1 mouse cellular context compared by ENCODE assay signal in genomic region chr8:107062613-107063012, GRCm38 (mm10).
TF ChIP-seq lines count a peak whose summit lies in the region.

No protein-coding gene starts in this region.

TF ChIP-seq in CH12.LX, 34 proteins besides CTCF, POLR2A, EP300 and RAD21:
- no peak for TF ChIP-seq GABPA (IDR thresholded peaks at IDR 0.05; ENCODE audit: insufficient replicate concordance, low read depth, low read length)
- TF ChIP-seq MAFK (IDR thresholded peaks at IDR 0.05; ENCODE audit: insufficient replicate concordance, low read length): no peak
- TF ChIP-seq TBP (conservative IDR thresholded peaks at IDR 0.05; ENCODE audit: low read depth, low read length): no peak
- TF ChIP-seq NRF1 (IDR thresholded peaks at IDR 0.05; ENCODE audit: low read depth, low read length): no peak
- TF ChIP-seq MEF2A (IDR thresholded peaks at IDR 0.05; ENCODE audit: borderline replicate concordance, low read depth, low read length): no peak
- no peak for TF ChIP-seq RCOR1 (conservative IDR thresholded peaks at IDR 0.05; ENCODE audit: low read depth, low read length)
- no peak for TF ChIP-seq CHD1 (IDR thresholded peaks at IDR 0.05; ENCODE audit: low read depth, low read length)
- TF ChIP-seq E2F4 (IDR thresholded peaks at IDR 0.05; ENCODE audit: insufficient replicate concordance, low read depth, low read length): no peak
- TF ChIP-seq SMC3 (IDR thresholded peaks at IDR 0.05; ENCODE audit: low read depth, low read length): no peak
- TF ChIP-seq USF2 (conservative IDR thresholded peaks at IDR 0.05; ENCODE audit: low read depth, low read length): no peak
- TF ChIP-seq SIN3A (IDR thresholded peaks at IDR 0.05; ENCODE audit: low read length): no peak
- TF ChIP-seq UBTF (IDR thresholded peaks at IDR 0.05; ENCODE audit: low read depth, low read length): no peak
